Mouse (Mus musculus): ENCODE data around the gene Ass1. TPM values are rescaled to one million over a fixed set of nuclear protein-coding genes. Genes with fewer than 3 reads are reported as not detected.
A peak's percentile ranks its signal among the peaks of the same experiment; 100 is the strongest.

The Ass1 gene
- polyA plus RNA-seq, 1 experiment from 2014 or later: 153 TPM

- ATAC-seq (ENCODE audit: insufficient read depth, low FRiP score, low read depth): no peak
- no peak overlapping the region for H3K4me2 ChIP-seq
- peaks cover 27% of the 10 kb centered on the region for H3K4me1 ChIP-seq
These were observed 2.5 kb downstream of the Ass1 start for GRCm38 (mm10) chr2:31472406-31473065.

GRCm38 (mm10) chr2:31473941-31474340, 3.9 kb downstream of the Ass1 start:
- ATAC-seq (ENCODE audit: insufficient read depth, low FRiP score, low read depth): no peak
- no peak overlapping the region for H3K4me3 ChIP-seq (replicated peaks)
- no peaks in the 10 kb centered on the region for H3K9me3 ChIP-seq
- no peak overlapping the region for H3K4me2 ChIP-seq
- H3K36me3 ChIP-seq: no peaks in the 10 kb centered on the region
- WGBS: 70% methylated on average over 4 of the region's 4 CpGs
- no peak overlapping the region for H3K27ac ChIP-seq
- H3K9ac ChIP-seq: no peak overlapping the region
- peaks cover 13% of the 10 kb centered on the region for H3K27me3 ChIP-seq (replicated peaks)
- peaks cover 27% of the 10 kb centered on the region for H3K4me1 ChIP-seq

More at GRCm38 (mm10) chr2:31472406-31473065, 2.5 kb downstream of the Ass1 start:
- H3K36me3 ChIP-seq: no peaks in the 10 kb centered on the region
- no peak overlapping the region for H3K4me3 ChIP-seq (replicated peaks)
- H3K27ac ChIP-seq: no peak overlapping the region
- 45% methylated on average over 10 of the region's 10 CpGs for WGBS
- no peak overlapping the region for H3K9ac ChIP-seq
- H3K27me3 ChIP-seq (replicated peaks): peaks cover 13% of the 10 kb centered on the region
- no peaks in the 10 kb centered on the region for H3K9me3 ChIP-seq

GRCm38 (mm10) chr2:31474686-31475085, 4.7 kb downstream of the Ass1 start:
- H3K4me3 ChIP-seq (replicated peaks): no peak overlapping the region
- H3K27me3 ChIP-seq (replicated peaks): peaks cover 11% of the 10 kb centered on the region
- WGBS: 70% methylated on average over 5 of the region's 5 CpGs
- no peak for ATAC-seq (ENCODE audit: insufficient read depth, low FRiP score, low read depth)
- no peak overlapping the region for H3K9ac ChIP-seq
- H3K36me3 ChIP-seq: no peaks in the 10 kb centered on the region
- H3K9me3 ChIP-seq: no peaks in the 10 kb centered on the region
- H3K4me2 ChIP-seq: no peak overlapping the region
- no peak overlapping the region for H3K27ac ChIP-seq
- H3K4me1 ChIP-seq: peaks cover 24% of the 10 kb centered on the region

GRCm38 (mm10) chr2:31476107-31476820, 6.3 kb downstream of the Ass1 start:
- 61% methylated on average over 10 of the region's 10 CpGs for WGBS
- no peak overlapping the region for H3K4me3 ChIP-seq (replicated peaks)
- ATAC-seq (ENCODE audit: insufficient read depth, low FRiP score, low read depth): 0 out of 2 replicates have a peak, but pooled peaks have one; percentile 12
- no peak overlapping the region for H3K9ac ChIP-seq
- peaks cover 10% of the 10 kb centered on the region; the same call in 1 of the 2 replicates for H3K4me1 ChIP-seq
- H3K27me3 ChIP-seq (replicated peaks): peaks cover 11% of the 10 kb centered on the region
- H3K4me2 ChIP-seq: no peak overlapping the region
- no peaks in the 10 kb centered on the region for H3K9me3 ChIP-seq
- no peaks in the 10 kb centered on the region for H3K36me3 ChIP-seq
- H3K27ac ChIP-seq: no peak overlapping the region

- H3K27ac ChIP-seq: no peak overlapping the region
- H3K4me2 ChIP-seq: no peak overlapping the region
- no peak overlapping the region for H3K9ac ChIP-seq
- H3K36me3 ChIP-seq: no peaks in the 10 kb centered on the region
- no peaks in the 10 kb centered on the region for H3K9me3 ChIP-seq
- peaks cover 10% of the 10 kb centered on the region; the same call in 1 of the 2 replicates for H3K4me1 ChIP-seq
- WGBS: 76% methylated on average over 12 of the region's 12 CpGs
- H3K4me3 ChIP-seq (replicated peaks): no peak overlapping the region
- peaks cover under 1% of the 10 kb centered on the region; the same call in 1 of the 2 replicates for H3K27me3 ChIP-seq (replicated peaks)
- no peak for ATAC-seq (ENCODE audit: insufficient read depth, low FRiP score, low read depth)
These were observed 7.5 kb downstream of the Ass1 start for GRCm38 (mm10) chr2:31477234-31478161.

GRCm38 (mm10) chr2:31482914-31483575, 13.0 kb downstream of the Ass1 start:
- Histone ChIP-seq H3K4me2 (no peak overlapping the region), H3K4me3 (replicated peaks) (no peak overlapping the region), H3K9me3 (no peaks in the 10 kb centered on the region), H3K4me1 (no peaks in the 10 kb centered on the region), H3K27ac (no peak overlapping the region), H3K9ac (no peak overlapping the region), H3K27me3 (replicated peaks) (0 out of 2 replicates have a peak, but pooled peaks cover 5% of the 10 kb centered on the region), H3K36me3 (no peaks in the 10 kb centered on the region)
- WGBS: 25% methylated on average over 8 of the region's 8 CpGs
- ATAC-seq (ENCODE audit: insufficient read depth, low FRiP score, low read depth): peak; percentile 49; the same call in 1 of the 2 replicates

- Histone ChIP-seq H3K36me3 (no peaks in the 10 kb centered on the region), H3K27me3 (replicated peaks) (0 out of 2 replicates have a peak, but pooled peaks cover 5% of the 10 kb centered on the region), H3K4me1 (no peaks in the 10 kb centered on the region), H3K4me2 (no peak overlapping the region), H3K9ac (no peak overlapping the region), H3K27ac (no peak overlapping the region), H3K9me3 (no peaks in the 10 kb centered on the region), H3K4me3 (replicated peaks) (no peak overlapping the region)
- ATAC-seq (ENCODE audit: insufficient read depth, low FRiP score, low read depth): no peak
- WGBS: 28% methylated on average over 5 of the region's 5 CpGs
These were observed 14.2 kb downstream of the Ass1 start for GRCm38 (mm10) chr2:31484187-31484586.

- no peak for ATAC-seq (ENCODE audit: insufficient read depth, low FRiP score, low read depth)
- Histone ChIP-seq H3K36me3 (no peaks in the 10 kb centered on the region), H3K4me3 (replicated peaks) (no peak overlapping the region), H3K4me2 (no peak overlapping the region), H3K9me3 (no peaks in the 10 kb centered on the region), H3K9ac (no peak overlapping the region), H3K4me1 (no peaks in the 10 kb centered on the region), H3K27ac (no peak overlapping the region), H3K27me3 (replicated peaks) (0 out of 2 replicates have a peak, but pooled peaks cover 5% of the 10 kb centered on the region)
- 40% methylated on average over 12 of the region's 12 CpGs for WGBS
These were observed 19.2 kb downstream of the Ass1 start for GRCm38 (mm10) chr2:31489166-31489565.

GRCm38 (mm10) chr2:31490556-31490955, 20.5 kb downstream of the Ass1 start:
- H3K36me3 ChIP-seq: no peaks in the 10 kb centered on the region
- H3K27ac ChIP-seq: no peak overlapping the region
- H3K4me1 ChIP-seq: no peaks in the 10 kb centered on the region
- H3K9me3 ChIP-seq: no peaks in the 10 kb centered on the region
- no peak overlapping the region for H3K4me3 ChIP-seq (replicated peaks)
- no peak for ATAC-seq (ENCODE audit: insufficient read depth, low FRiP score, low read depth)
- no peak overlapping the region for H3K9ac ChIP-seq
- no peak overlapping the region for H3K4me2 ChIP-seq
- 85% methylated on average over 2 of the region's 2 CpGs for WGBS
- no peaks in the 10 kb centered on the region for H3K27me3 ChIP-seq (replicated peaks)

- Histone ChIP-seq H3K36me3 (no peaks in the 10 kb centered on the region), H3K4me3 (replicated peaks) (no peak overlapping the region), H3K9ac (no peak overlapping the region), H3K4me2 (no peak overlapping the region), H3K4me1 (no peaks in the 10 kb centered on the region), H3K27me3 (replicated peaks) (no peaks in the 10 kb centered on the region), H3K27ac (no peak overlapping the region), H3K9me3 (no peaks in the 10 kb centered on the region)
- no peak for ATAC-seq (ENCODE audit: insufficient read depth, low FRiP score, low read depth)
- WGBS: 91% methylated on average over 8 of the region's 8 CpGs
These were observed 22.3 kb downstream of the Ass1 start for GRCm38 (mm10) chr2:31492308-31492707.

GRCm38 (mm10) chr2:31493243-31493642, 23.2 kb downstream of the Ass1 start:
- no peaks in the 10 kb centered on the region for H3K4me1 ChIP-seq
- H3K4me2 ChIP-seq: no peak overlapping the region
- ATAC-seq (ENCODE audit: insufficient read depth, low FRiP score, low read depth): no peak
- H3K27ac ChIP-seq: no peak overlapping the region
- H3K9me3 ChIP-seq: no peaks in the 10 kb centered on the region
- no peak overlapping the region for H3K9ac ChIP-seq
- H3K36me3 ChIP-seq: no peaks in the 10 kb centered on the region
- WGBS: 76% methylated on average over 11 of the region's 11 CpGs
- no peaks in the 10 kb centered on the region for H3K27me3 ChIP-seq (replicated peaks)
- H3K4me3 ChIP-seq (replicated peaks): no peak overlapping the region
